ENCODE assay signal across 13 mouse cellular contexts in the genomic region with DNA sequence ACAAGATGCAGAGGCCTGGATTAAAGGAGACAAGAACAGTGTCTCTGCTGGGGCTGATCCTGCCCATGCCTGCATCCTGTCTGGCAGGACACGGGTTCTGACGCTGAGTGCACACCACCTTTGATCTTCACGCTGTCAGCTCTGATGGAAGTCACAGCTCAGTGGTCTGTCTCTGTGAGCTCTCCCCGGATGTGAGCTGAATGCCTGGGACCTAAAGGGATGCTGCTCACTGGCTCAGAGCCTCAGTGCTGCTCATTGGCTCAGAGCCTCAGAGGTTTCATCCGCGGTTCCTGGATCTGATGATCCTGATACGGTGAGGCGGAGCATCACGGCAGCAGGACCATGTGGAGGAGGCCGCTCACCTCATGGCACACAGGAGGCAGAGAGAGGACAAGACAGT. TPM values are rescaled to one million over a fixed set of nuclear protein-coding genes. Genes with fewer than 3 reads are reported as not detected.
DNase-seq lines count a peak whose midpoint lies in the region; ATAC-seq lines count a peak whose summit lies in the region.
"Had no signal": no experiment of that assay in that cellular context is flagged by ENCODE, and none has a peak within 500 bp of the region (broad histone marks: within the 10 kb centered on the region; RNA-seq: fewer than 3 reads in every experiment).

No protein-coding gene starts in this region.

- H3K27me3 ChIP-seq in hindbrain, embryonic 15.5 days = no peaks in the 10 kb centered on the region
- no peaks in the 10 kb centered on the region for H3K27me3 ChIP-seq in hindbrain, embryonic 12.5 days
- H3K27me3 ChIP-seq: limb, embryonic 13.5 days; neural tube, embryonic 15.5 days had no signal

- H3K36me3 ChIP-seq in hindbrain, embryonic 15.5 days = peaks cover 10% of the 10 kb centered on the region; the same call in 1 of the 2 replicates
- H3K36me3 ChIP-seq in hindbrain, embryonic 12.5 days = peaks cover 30% of the 10 kb centered on the region

- H3K4me2 ChIP-seq in hindbrain, embryonic 15.5 days = no peak overlapping the region
- H3K4me2 ChIP-seq in hindbrain, embryonic 12.5 days (replicated peaks) = no peak overlapping the region
- H3K4me2 ChIP-seq: limb, embryonic 13.5 days; neural tube, embryonic 15.5 days had no signal

- 65% methylated on average over 10 of the region's 10 CpGs for WGBS in hindbrain, embryonic 15.5 days
- WGBS in hindbrain, embryonic 12.5 days = 68% methylated on average over 10 of the region's 10 CpGs

- 0 out of 2 replicates have a peak, but pooled peaks cover 7% of the 10 kb centered on the region for H3K4me1 ChIP-seq in hindbrain, embryonic 15.5 days (replicated peaks)
- H3K4me1 ChIP-seq in hindbrain, embryonic 12.5 days = peaks cover 9% of the 10 kb centered on the region; the same call in 1 of the 2 replicates

- no peak for ATAC-seq in hindbrain, embryonic 15.5 days (ENCODE audit: low FRiP score, low read depth)
- no peak for ATAC-seq in hindbrain, embryonic 12.5 days (ENCODE audit: low FRiP score)
- peak; percentile 40; the same call in 1 of the 2 replicates for ATAC-seq in neutrophil, adult 5-6 weeks (ENCODE audit: extremely low read depth, insufficient number of reproducible peaks, low FRiP score, poor library complexity, severe bottlenecking)
- ATAC-seq: intestine, embryonic 16.5 days had no signal

- DNase-seq in adrenal gland, postnatal 14 days = peak; percentile 21
- no peak for DNase-seq in adrenal gland, adult 8-10 months
- peak; percentile 43 for DNase-seq in kidney, postnatal 14 days
- DNase-seq in urinary bladder, postnatal 25 days (ENCODE audit: low spot score) = no peak
- DNase-seq in right cerebral cortex, postnatal 4 days = no peak
- DNase-seq: heart, adult 18-20 months; thymus, postnatal 25 days had no signal

- no peak overlapping the region for H3K9ac ChIP-seq in hindbrain, embryonic 15.5 days
- no peak overlapping the region for H3K9ac ChIP-seq in hindbrain, embryonic 12.5 days
- H3K9ac ChIP-seq: limb, embryonic 13.5 days; neural tube, embryonic 15.5 days had no signal

- H3K4me3 ChIP-seq in hindbrain, embryonic 15.5 days = no peak overlapping the region
- no peak overlapping the region for H3K4me3 ChIP-seq in hindbrain, embryonic 12.5 days
- H3K4me3 ChIP-seq: limb, embryonic 13.5 days; neural tube, embryonic 15.5 days had no signal

- no peaks in the 10 kb centered on the region for H3K9me3 ChIP-seq in hindbrain, embryonic 15.5 days
- no peaks in the 10 kb centered on the region for H3K9me3 ChIP-seq in hindbrain, embryonic 12.5 days (replicated peaks)
- H3K9me3 ChIP-seq: limb, embryonic 13.5 days; neural tube, embryonic 15.5 days had no signal

- H3K27ac ChIP-seq in hindbrain, embryonic 15.5 days (replicated peaks) = 0 out of 2 replicates have a peak overlapping the region, but pooled peaks have one; percentile 1
- H3K27ac ChIP-seq in hindbrain, embryonic 12.5 days = no peak overlapping the region
- H3K27ac ChIP-seq: limb, embryonic 13.5 days; neural tube, embryonic 15.5 days had no signal

RNA-seq across cellular contexts. Expression of gene Dnah17, which starts 31.8 kb away (rescaled TPM):
- 0.08 and 0.15 TPM in 2 replicates for total RNA-seq in adrenal gland, postnatal 14 days (2021)
- under 1 TPM in 3 of 4 experiments, not detected in 1; 0.03 to 0.12 (median 0.03) TPM for total RNA-seq in adrenal gland, adult 8-10 months (2022)
- polyA plus RNA-seq in hindbrain, embryonic 15.5 days (2015; fragmentation: Nextera tagmentation; extraction: Ambion mirVana) = 0.18 and 0.23 TPM in 2 replicates
- polyA plus RNA-seq in hindbrain, embryonic 12.5 days (2016; fragmentation: Nextera tagmentation; extraction: Ambion mirVana) = 0.27 and 0.38 TPM in 2 replicates
- total RNA-seq in neutrophil, adult 5-6 weeks (2017) = 0.86 and 1.3 TPM in 2 replicates

Comparison
In these comparisons a context has a peak if more than half of its experiments do, and no peak if none do; other contexts are left out.
1. DNase-seq: peak in adrenal gland, postnatal 14 days (single experiment) and kidney, postnatal 14 days (single experiment); none in adrenal gland, adult 8-10 months (single experiment), urinary bladder, postnatal 25 days (single experiment) and right cerebral cortex, postnatal 4 days (single experiment).